Mouse (Mus musculus): ENCODE data around the gene Stard9.

DNA sequence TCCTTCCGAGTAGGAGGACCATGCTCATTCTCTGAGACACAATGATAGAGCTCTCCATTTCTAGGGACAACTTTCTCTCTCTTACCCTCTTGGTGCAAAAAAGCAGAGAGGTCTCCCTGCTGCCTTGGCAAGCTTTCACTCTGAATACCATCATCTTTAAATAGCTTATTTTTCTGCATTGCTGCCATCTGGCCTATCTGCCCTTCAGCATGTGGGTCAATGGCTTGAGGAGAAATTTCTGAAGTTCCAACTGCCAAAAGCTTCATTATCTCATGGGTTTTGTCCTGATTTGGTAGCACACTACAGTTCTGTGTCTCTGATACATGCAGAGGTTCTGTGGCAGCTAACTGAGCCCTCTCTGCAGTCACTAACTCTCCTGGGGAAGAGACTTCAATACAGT, 116.6 kb downstream of the Stard9 start:
- TF ChIP-seq CTCF (IDR thresholded peaks at IDR 0.05; ENCODE audit: extremely low read depth, insufficient read depth, low read length) (no peak), POLR2A (IDR thresholded peaks at IDR 0.05; ENCODE audit: extremely low read depth, insufficient read depth, low read length) (no peak)

Measured in cortical plate, adult 2 months (tissue).